Mouse (Mus musculus) mouse embryonic stem cell (cell line): ENCODE measurements at regions not wholly inside any gene's neighbourhood (a gene's known extent, or its start where the extent isn't known, plus 50 kb on each side); places are given as distances from the start of the nearest gene placed in this dataset.

Experiments used
- in situ Hi-C, 2 experiments: fragments of 300-500 bp; cut with MboI; formaldehyde crosslinking; loops; 1 replicate in 1 of 2; 3 replicates in 1 of 2; pipeline ENCODE4 v1.14.3; 2019 to 2020; ENCODE audit warnings: low sequenced_read_pairs in 2 of 2, low pct_unique_long_range_greater_than_20kb in 1 of 2, mixed read lengths in 1 of 2; ENCODE audit not compliant: unreplicated experiment in 1 of 2

- in situ Hi-C loops = no loop called here
Measured at GRCm38 (mm10) chr1:76821610-76822009, 693.3 kb downstream of the Epha4 start.

GRCm38 (mm10) chr1:76829690-76830089 lies 685.2 kb downstream of the Epha4 start:
- in situ Hi-C loops = no loop called here

GRCm38 (mm10) chr1:76832311-76832710 lies 682.6 kb downstream of the Epha4 start:
- in situ Hi-C loops = no loop called here

DNA sequence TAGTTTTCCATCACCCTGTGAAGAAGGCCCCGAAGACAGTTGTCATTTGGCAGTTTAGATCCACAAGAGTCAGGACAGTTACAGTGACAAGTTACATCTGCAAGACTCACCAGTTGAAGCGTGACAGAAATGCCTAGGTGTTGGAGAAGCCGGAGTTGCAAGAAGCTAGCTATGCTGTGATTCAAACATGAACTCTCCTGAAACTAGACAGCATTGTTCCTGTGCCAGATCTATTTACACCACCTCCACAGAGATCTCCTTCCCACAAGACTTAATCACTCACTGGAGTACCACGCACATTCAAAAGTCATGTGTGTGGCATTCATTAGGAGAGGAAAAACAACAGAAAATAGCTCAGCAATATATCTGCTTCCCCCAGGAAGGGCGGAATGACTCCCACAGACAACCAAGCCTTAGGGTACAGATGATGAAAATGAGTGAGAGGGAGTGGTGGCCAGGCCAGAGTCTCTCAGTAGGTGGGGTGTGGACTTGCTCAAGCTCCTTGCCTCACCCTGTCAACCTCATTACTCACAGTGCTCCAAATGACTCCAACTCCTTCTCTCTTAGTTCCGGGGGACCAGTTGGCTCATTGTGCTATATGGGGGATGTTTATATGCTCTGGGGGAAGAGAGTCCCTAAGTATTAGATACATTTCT lies 679.7 kb downstream of the Epha4 start:
- in situ Hi-C loops = no loop called here

- in situ Hi-C loops = no loop called here
Measured at GRCm38 (mm10) chr1:76849346-76849745, 665.5 kb downstream of the Epha4 start.

GRCm38 (mm10) chr1:76866304-76866968 lies 648.5 kb downstream of the Epha4 start:
- in situ Hi-C loops = no loop called here

DNA sequence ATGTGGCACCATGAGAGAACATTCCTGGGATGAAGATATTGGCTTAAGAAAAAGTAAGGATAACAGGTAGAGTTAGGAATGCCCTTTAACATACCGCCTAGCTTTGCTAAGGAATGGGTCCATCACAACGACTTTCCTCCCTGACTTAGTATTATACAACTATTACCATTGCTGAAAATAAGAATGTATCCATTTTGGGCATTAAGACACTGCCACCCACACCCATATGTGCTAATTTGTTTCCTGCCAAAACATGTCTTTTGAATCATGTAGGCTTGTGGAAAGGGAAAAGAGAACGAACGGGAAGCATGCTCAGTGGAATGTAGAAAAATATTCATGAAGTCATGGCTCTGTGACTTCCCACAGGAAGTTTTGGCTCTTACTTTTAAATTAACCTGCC lies 641.7 kb downstream of the Epha4 start:
- in situ Hi-C loops = no loop called here

GRCm38 (mm10) chr1:76880111-76880782 lies 634.6 kb downstream of the Epha4 start:
- in situ Hi-C loops = no loop called here

- in situ Hi-C loops = no loop called here
Measured at GRCm38 (mm10) chr1:76880783-76881145, 634.1 kb downstream of the Epha4 start.

GRCm38 (mm10) chr1:76896152-76896864 lies 618.6 kb downstream of the Epha4 start:
- in situ Hi-C loops = no loop called here

DNA sequence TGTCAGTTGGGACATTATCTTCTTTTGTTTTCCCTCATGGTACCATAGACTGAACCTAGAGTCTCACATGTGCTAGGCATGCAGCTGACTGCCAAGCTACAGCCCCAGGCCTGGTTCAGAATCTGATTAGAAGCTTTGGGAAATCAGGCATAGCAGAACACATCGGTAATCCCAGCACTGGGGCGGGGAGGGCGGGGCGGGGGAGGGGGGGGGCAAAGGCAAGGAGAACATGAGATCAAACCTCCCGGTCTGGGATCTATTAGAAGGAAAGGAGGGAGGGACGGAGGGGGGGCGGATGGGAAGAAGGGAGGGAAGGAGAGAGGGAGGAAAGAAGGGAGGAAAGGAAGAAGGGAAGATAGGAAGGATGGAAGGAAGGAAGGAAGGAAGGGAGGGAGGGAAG lies 617.5 kb downstream of the Epha4 start:
- in situ Hi-C loops = no loop called here

GRCm38 (mm10) chr1:76911472-76911871 lies 603.4 kb downstream of the Epha4 start:
- in situ Hi-C loops = no loop called here

DNA sequence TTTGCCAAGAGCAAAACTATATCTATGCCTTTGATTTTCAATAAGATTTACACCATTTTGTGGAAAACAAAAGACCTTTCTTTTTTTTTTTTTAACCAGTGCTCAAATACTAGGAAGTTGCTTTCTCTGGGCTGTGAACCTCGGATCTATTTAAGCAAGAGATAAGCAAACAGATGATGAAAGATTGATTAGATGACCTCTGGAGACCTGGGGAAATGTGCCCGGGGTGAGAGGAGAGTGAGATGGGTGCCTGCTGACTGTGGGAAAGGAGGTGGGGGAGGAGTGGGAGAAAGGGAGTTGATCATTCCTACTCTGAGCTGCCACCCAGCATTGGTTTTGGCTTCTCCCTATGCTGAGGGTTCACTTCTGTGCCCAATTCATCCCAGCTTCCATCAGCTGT lies 595.3 kb downstream of the Epha4 start:
- in situ Hi-C loops = no loop called here

GRCm38 (mm10) chr1:76920634-76921033 lies 594.3 kb downstream of the Epha4 start:
- in situ Hi-C loops = no loop called here

DNA sequence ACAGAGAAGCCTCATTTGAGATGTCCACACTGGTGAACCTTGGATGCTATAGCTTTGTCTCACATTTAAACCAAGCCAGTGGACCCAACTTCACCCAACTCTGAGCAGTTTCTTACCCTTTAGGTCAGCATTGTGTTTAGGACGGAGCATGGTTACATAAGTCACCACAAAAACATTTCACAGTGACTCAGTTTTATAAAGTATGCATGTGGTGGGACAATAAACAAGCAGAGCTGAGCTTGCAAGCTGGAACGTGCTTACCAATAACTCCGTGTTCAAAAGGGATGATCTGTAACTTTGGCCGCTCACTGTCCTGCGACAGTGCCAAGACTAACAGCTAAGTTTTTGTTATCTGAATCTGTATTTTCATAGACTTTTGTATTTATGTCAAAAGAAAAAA lies 587.8 kb downstream of the Epha4 start:
- in situ Hi-C loops = no loop called here

DNA sequence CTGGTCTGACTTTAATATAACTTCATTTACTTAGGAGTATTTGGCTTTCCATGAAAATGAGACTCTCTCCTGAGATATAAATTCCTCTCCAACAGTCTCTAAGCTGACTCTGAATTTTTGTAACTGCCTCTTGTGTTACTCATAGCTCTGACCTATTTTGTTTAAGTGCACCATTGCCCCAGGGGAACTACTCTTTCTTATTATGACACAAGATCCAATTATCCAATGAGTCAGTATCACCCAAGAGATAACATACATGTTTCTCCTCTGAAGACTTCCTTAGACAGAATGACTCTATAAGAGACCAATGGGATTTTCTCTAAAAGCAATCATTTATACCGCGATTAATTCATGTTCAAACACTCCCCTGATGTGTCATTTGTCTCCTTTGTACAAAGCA lies 586.9 kb downstream of the Epha4 start:
- in situ Hi-C loops = no loop called here

- in situ Hi-C loops = no loop called here
Measured at GRCm38 (mm10) chr1:76933460-76933859, 581.4 kb downstream of the Epha4 start.

DNA sequence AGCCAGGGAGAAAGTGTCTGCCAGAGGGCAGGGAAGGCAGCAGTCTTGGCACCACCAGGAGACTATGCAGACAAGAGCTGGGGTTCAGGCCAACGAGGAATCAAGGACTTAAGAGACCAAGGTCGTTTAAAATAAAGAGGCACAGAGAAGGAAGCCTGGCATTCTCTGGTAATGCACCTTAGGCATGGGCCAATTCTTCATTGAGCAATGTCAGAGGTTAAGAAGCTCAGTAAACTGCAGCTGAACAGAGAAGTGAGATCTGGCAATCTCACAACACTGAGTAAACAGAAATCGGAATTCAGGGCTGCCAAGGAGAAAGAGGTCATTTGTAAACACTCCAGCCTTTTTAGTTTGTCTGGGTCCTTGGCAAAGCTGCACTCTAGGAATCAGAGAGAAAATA lies 572.2 kb downstream of the Epha4 start:
- in situ Hi-C loops = no loop called here

DNA sequence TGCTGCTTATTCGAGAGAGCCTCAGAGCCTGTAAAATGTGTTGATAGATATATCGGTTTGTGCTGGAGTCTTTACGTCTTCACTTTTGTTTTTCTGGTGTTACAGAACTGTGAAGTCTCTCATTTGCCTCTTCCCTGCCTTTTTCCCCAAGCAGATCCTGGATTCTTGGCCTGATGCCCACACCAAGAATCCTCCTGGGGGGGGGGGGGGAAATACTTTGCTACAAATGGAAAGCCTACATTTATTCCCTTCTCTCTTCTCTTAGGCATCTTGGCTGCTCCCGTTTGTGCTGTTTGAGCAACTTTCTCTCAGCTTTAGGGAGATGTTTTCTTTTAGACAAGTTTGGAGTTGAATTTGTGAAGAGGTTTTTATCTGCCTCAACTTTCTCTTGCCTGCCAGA lies 570.8 kb downstream of the Epha4 start:
- in situ Hi-C loops = no loop called here
